Mouse (Mus musculus) NIH3T3 (cell line): ENCODE data around the gene Ppl.

Experiments used
- DNase-seq: peaks from one replicate; pipeline ENCODE4 v3.0.0-alpha.2; 2012; ENCODE audit warnings: low read depth

The Ppl gene

GRCm38 (mm10) chr16:5123476-5123875, 8.7 kb downstream of the Ppl start:
- no peak for DNase-seq

GRCm38 (mm10) chr16:5119845-5120244, 12.4 kb downstream of the Ppl start:
- DNase-seq, result no peak

GRCm38 (mm10) chr16:5119385-5119784, 12.8 kb downstream of the Ppl start:
- no peak for DNase-seq

GRCm38 (mm10) chr16:5113582-5113981, 18.6 kb downstream of the Ppl start:
- peak; percentile 38 for DNase-seq

- peak; percentile 80 for DNase-seq
These were observed 19.1 kb downstream of the Ppl start for GRCm38 (mm10) chr16:5113002-5113550.

- no peak for DNase-seq
These were observed 21.2 kb downstream of the Ppl start for GRCm38 (mm10) chr16:5111021-5111420.

GRCm38 (mm10) chr16:5109877-5110276, 22.3 kb downstream of the Ppl start:
- no peak for DNase-seq

GRCm38 (mm10) chr16:5101000-5101399, 31.2 kb downstream of the Ppl start:
- no peak for DNase-seq

- DNase-seq, result no peak
These were observed 35.7 kb downstream of the Ppl start for GRCm38 (mm10) chr16:5096504-5096903.

GRCm38 (mm10) chr16:5093285-5093684, 38.9 kb downstream of the Ppl start:
- DNase-seq, result no peak

GRCm38 (mm10) chr16:5089021-5089420, 43.2 kb downstream of the Ppl start:
- no peak for DNase-seq

GRCm38 (mm10) chr16:5086179-5086578, 46.0 kb downstream of the Ppl start:
- peak; percentile 64 for DNase-seq

- peak; percentile 65 for DNase-seq
These were observed 47.0 kb downstream of the Ppl start for GRCm38 (mm10) chr16:5085196-5085595.

GRCm38 (mm10) chr16:5074341-5074740, 57.9 kb downstream of the Ppl start:
- DNase-seq, result peak; percentile 73

GRCm38 (mm10) chr16:5071974-5072373, 60.2 kb downstream of the Ppl start:
- no peak for DNase-seq

- peak; percentile 17 for DNase-seq
These were observed 61.9 kb downstream of the Ppl start for GRCm38 (mm10) chr16:5070321-5070720.

GRCm38 (mm10) chr16:5063472-5063871, 68.7 kb downstream of the Ppl start:
- no peak for DNase-seq

GRCm38 (mm10) chr16:5058114-5058513, 74.1 kb downstream of the Ppl start:
- peak; percentile 75 for DNase-seq

GRCm38 (mm10) chr16:5050251-5051110, 81.7 kb downstream of the Ppl start:
- peak; percentile 75 for DNase-seq

GRCm38 (mm10) chr16:5049774-5050234, 82.4 kb downstream of the Ppl start, which contains the start of the genes Glyr1 and Ubn1:
Gene Glyr1 (minus strand): TSS chr16:5049863.
Gene Ubn1 (plus strand): TSS chr16:5050057.
- DNase-seq, result peak; percentile 100

- no peak for DNase-seq
These were observed 82.9 kb downstream of the Ppl start for GRCm38 (mm10) chr16:5049182-5049773.

- no peak for DNase-seq
These were observed 86.9 kb downstream of the Ppl start for GRCm38 (mm10) chr16:5045322-5045721.
